Comparison of ENCODE assay signal across 8 mouse cellular contexts in genomic region chr2:32606161-32607142, GRCm38 (mm10). TPM values are rescaled to one million over a fixed set of nuclear protein-coding genes. Genes with fewer than 3 reads are reported as not detected.
DNase-seq lines count a peak whose midpoint lies in the region; ATAC-seq lines count a peak whose summit lies in the region.

No protein-coding gene starts in this region.

- H3K36me3 ChIP-seq in hindbrain, embryonic 11.5 days (ENCODE audit: control insufficient read depth, insufficient read depth, low read length) = no peaks in the 10 kb centered on the region

- H3K27me3 ChIP-seq in hindbrain, embryonic 11.5 days (ENCODE audit: control insufficient read depth, insufficient read depth, low read length) = peaks cover 4% of the 10 kb centered on the region; the same call in 1 of the 2 replicates

- peak overlapping the region; percentile 68 for H3K4me3 ChIP-seq in hindbrain, embryonic 11.5 days (ENCODE audit: low read depth, low read length)

- peak; percentile 58 for DNase-seq in T-cell, adult 2 months (ENCODE audit: low spot score)
- peak; percentile 87 for DNase-seq in cerebellum, adult 8-10 months
- peak; percentile 80 for DNase-seq in forelimb bud, embryonic 11.5 days (ENCODE audit: low read depth, low spot score)
- peak; percentile 93 for DNase-seq in hindbrain, embryonic 11.5 days (ENCODE audit: low spot score)
- peak; percentile 80 to 82 for DNase-seq in layer of hippocampus, postnatal 36 days
- peak; percentile 90 to 92 for DNase-seq in lung, postnatal 4 days
- DNase-seq in right cerebral cortex, postnatal 14 days = peak; percentile 82
- peak; percentile 78 to 81 for DNase-seq in urinary bladder, postnatal 36 days (ENCODE audit: low spot score in 2 of 2)

- peaks cover 7% of the 10 kb centered on the region; the same call in 1 of the 2 replicates for H3K4me1 ChIP-seq in hindbrain, embryonic 11.5 days (replicated peaks; ENCODE audit: control insufficient read depth, insufficient read depth, low read length)

- no peaks in the 10 kb centered on the region for H3K9me3 ChIP-seq in hindbrain, embryonic 11.5 days (ENCODE audit: control insufficient read depth, low read length)

- peak; percentile 80 for ATAC-seq in hindbrain, embryonic 11.5 days (ENCODE audit: low FRiP score)

- H3K4me2 ChIP-seq in hindbrain, embryonic 11.5 days (replicated peaks; ENCODE audit: low read depth, low read length) = peak overlapping the region; percentile 91

- H3K27ac ChIP-seq in hindbrain, embryonic 11.5 days (ENCODE audit: low read depth, low read length) = no peak overlapping the region

- WGBS in hindbrain, embryonic 11.5 days = 20% methylated on average over 31 of the region's 55 CpGs

- peak overlapping the region; percentile 78 for H3K9ac ChIP-seq in hindbrain, embryonic 11.5 days (ENCODE audit: low read depth, low read length)

RNA-seq across cellular contexts. Expression of gene St6galnac6, which starts 6.9 kb away (rescaled TPM):
- 3.2 and 5.0 TPM in 2 replicates for polyA plus RNA-seq in hindbrain, embryonic 11.5 days (2014; fragmentation: Nextera tagmentation; extraction: Ambion mirVana)
- total RNA-seq in layer of hippocampus, postnatal 36 days (2021) = 100 to 1,000 TPM; 114 to 117 TPM

RNA-seq across cellular contexts. Expression of gene Ak1, which starts 15.1 kb away (rescaled TPM):
- 23.4 and 23.9 TPM in 2 replicates for polyA plus RNA-seq in hindbrain, embryonic 11.5 days (2014; fragmentation: Nextera tagmentation; extraction: Ambion mirVana)
- total RNA-seq in layer of hippocampus, postnatal 36 days (2021) = 100 to 1,000 TPM; 114 to 119 TPM

RNA-seq across cellular contexts. Expression of gene St6galnac4, which starts 19.6 kb away (rescaled TPM):
- polyA plus RNA-seq in hindbrain, embryonic 11.5 days (2014; fragmentation: Nextera tagmentation; extraction: Ambion mirVana) = 12.9 and 13.4 TPM in 2 replicates
- 10 to 100 TPM; 35.6 to 41.2 TPM for total RNA-seq in layer of hippocampus, postnatal 36 days (2021)

RNA-seq across cellular contexts. Expression of gene 9430097D07Rik, which starts 31.0 kb away (rescaled TPM):
- 0.37 and 0.42 TPM in 2 replicates for polyA plus RNA-seq in hindbrain, embryonic 11.5 days (2014; fragmentation: Nextera tagmentation; extraction: Ambion mirVana)
- total RNA-seq in layer of hippocampus, postnatal 36 days (2021) = 1 to 10 TPM in 1 of 2 experiments, under 1 TPM in 1; 0.37 to 1.0 TPM

RNA-seq across cellular contexts. Expression of gene Pip5kl1, which starts 31.9 kb away (rescaled TPM):
- 2.1 and 2.6 TPM in 2 replicates for polyA plus RNA-seq in hindbrain, embryonic 11.5 days (2014; fragmentation: Nextera tagmentation; extraction: Ambion mirVana)
- 1 to 10 TPM; 2.9 to 3.8 TPM for total RNA-seq in layer of hippocampus, postnatal 36 days (2021)
